Mouse (Mus musculus) lung, embryonic 16.5 days (tissue): ENCODE results near the gene Slc25a23. TPM values are rescaled to one million over a fixed set of nuclear protein-coding genes. Genes with fewer than 3 reads are reported as not detected.

Experiments
- ATAC-seq: fragments of 200-750 bp; cut with Nextera tagmentation; 2 replicates; pipeline ENCODE4 v1.8.0; 2017; ENCODE audit warnings: low read depth, mild to moderate bottlenecking, moderate library complexity
- H3K27ac ChIP-seq: fragments of 300-500 bp; sonication (generic); 2 replicates; pipeline ENCODE4 v1.5.1; 2014; ENCODE audit warnings: mild to moderate bottlenecking, control low read depth, low read length
- H3K27me3 ChIP-seq: fragments of 300-500 bp; sonication (generic); 2 replicates; pipeline ENCODE4 v1.6.1; 2014; ENCODE audit warnings: low read depth, low read length, mixed read lengths; ENCODE audit not compliant: control insufficient read depth, insufficient read depth
- H3K36me3 ChIP-seq: fragments of 300-500 bp; sonication (generic); 2 replicates; pipeline ENCODE4 v1.6.1; 2014; ENCODE audit warnings: low read length; ENCODE audit not compliant: control insufficient read depth, insufficient read depth
- H3K4me1 ChIP-seq: fragments of 300-500 bp; sonication (generic); replicated peaks from 2 replicates; pipeline ENCODE4 v1.6.1; 2014; ENCODE audit warnings: low read length, mixed read lengths; ENCODE audit not compliant: control insufficient read depth, insufficient read depth
- H3K4me2 ChIP-seq: fragments of 300-500 bp; sonication (generic); 2 replicates; pipeline ENCODE4 v1.6.1; 2014; ENCODE audit warnings: low read depth, low read length, control low read depth
- H3K4me3 ChIP-seq: fragments of 300-500 bp; sonication (generic); 2 replicates; pipeline ENCODE4 v1.5.1; 2014; ENCODE audit warnings: mild to moderate bottlenecking, low read length, control low read depth
- H3K9ac ChIP-seq: fragments of 300-500 bp; sonication (generic); 2 replicates; pipeline ENCODE4 v1.6.1; 2014; ENCODE audit warnings: low read length, control low read depth
- H3K9me3 ChIP-seq: fragments of 300-500 bp; sonication (generic); 2 replicates; pipeline ENCODE4 v1.6.1; 2016; ENCODE audit warnings: low read length; ENCODE audit not compliant: control insufficient read depth
- WGBS: fragments of 180-500 bp; shearing (Covaris S2); extraction: QIAGEN DNeasy Blood & Tissue Kit; methylation state at CpG from one replicate; pipeline ENCODE4 v1.1.7; 2014; 5-methylcytosine and 5-hydroxymethylcytosine counted together
- polyA plus RNA-seq: library from polyadenylated mRNA; unstranded; fragments of >200 nt; fragmentation: Nextera tagmentation; extraction: Ambion mirVana; gene quantifications from 2 replicates; pipeline ENCODE4 v1.2.1, GENCODE M21; 2015

The Slc25a23 gene
- polyA plus RNA-seq, 1 experiment from 2014 or later = 8.1 TPM

- Histone ChIP-seq H3K4me3 (no peak overlapping the region), H3K27me3 (no peaks in the 10 kb centered on the region), H3K27ac (no peak overlapping the region), H3K9ac (no peak overlapping the region), H3K4me2 (no peak overlapping the region), H3K4me1 (peaks cover 3% of the 10 kb centered on the region; the same call in 1 of the 2 replicates), H3K9me3 (no peaks in the 10 kb centered on the region), H3K36me3 (no peaks in the 10 kb centered on the region)
- ATAC-seq = no peak
- 10% methylated on average over 10 of the region's 10 CpGs for WGBS
These were observed 40.1 kb upstream of the Slc25a23 start for GRCm38 (mm10) chr17:57099629-57100325.

- WGBS = 64% methylated on average over 5 of the region's 5 CpGs
- Histone ChIP-seq H3K4me2 (no peak overlapping the region), H3K4me3 (no peak overlapping the region), H3K36me3 (no peaks in the 10 kb centered on the region), H3K4me1 (0 out of 2 replicates have a peak, but pooled peaks cover 3% of the 10 kb centered on the region), H3K9ac (no peak overlapping the region), H3K27ac (no peak overlapping the region), H3K9me3 (no peaks in the 10 kb centered on the region), H3K27me3 (no peaks in the 10 kb centered on the region)
- ATAC-seq = no peak
These were observed 38.7 kb upstream of the Slc25a23 start for GRCm38 (mm10) chr17:57098321-57098720.

GRCm38 (mm10) chr17:57096623-57096920, 36.9 kb upstream of the Slc25a23 start:
- under 1% methylated on average over 11 of the region's 11 CpGs for WGBS
- no peaks in the 10 kb centered on the region for H3K9me3 ChIP-seq
- peak overlapping the region; percentile 23 for H3K4me3 ChIP-seq
- H3K27me3 ChIP-seq = no peaks in the 10 kb centered on the region
- no peak overlapping the region for H3K27ac ChIP-seq
- no peaks in the 10 kb centered on the region for H3K36me3 ChIP-seq
- peak; percentile 88 for ATAC-seq
- no peak overlapping the region for H3K9ac ChIP-seq
- peak overlapping the region; percentile 56 for H3K4me2 ChIP-seq
- H3K4me1 ChIP-seq = 0 out of 2 replicates have a peak, but pooled peaks cover 3% of the 10 kb centered on the region

GRCm38 (mm10) chr17:57095855-57096622, 36.4 kb upstream of the Slc25a23 start:
- Histone ChIP-seq H3K4me1 (0 out of 2 replicates have a peak, but pooled peaks cover 3% of the 10 kb centered on the region), H3K4me3 (peak overlapping the region; percentile 23), H3K9ac (no peak overlapping the region), H3K27me3 (no peaks in the 10 kb centered on the region), H3K36me3 (no peaks in the 10 kb centered on the region), H3K9me3 (no peaks in the 10 kb centered on the region), H3K4me2 (peak overlapping the region; percentile 56), H3K27ac (no peak overlapping the region)
- 3% methylated on average over 18 of the region's 19 CpGs for WGBS
- peak; percentile 89 for ATAC-seq

GRCm38 (mm10) chr17:57094222-57094621, 34.6 kb upstream of the Slc25a23 start:
- Histone ChIP-seq H3K9me3 (no peaks in the 10 kb centered on the region), H3K4me1 (0 out of 2 replicates have a peak, but pooled peaks cover 3% of the 10 kb centered on the region), H3K27ac (no peak overlapping the region), H3K27me3 (no peaks in the 10 kb centered on the region), H3K4me3 (no peak overlapping the region), H3K9ac (no peak overlapping the region), H3K4me2 (no peak overlapping the region), H3K36me3 (no peaks in the 10 kb centered on the region)
- ATAC-seq = no peak
- WGBS = 86% methylated on average over 3 of the region's 3 CpGs

- peak; percentile 64 for ATAC-seq
- peak within 1 kb of the TSS; percentile 53 for H3K4me2 ChIP-seq
- no peaks in the 10 kb centered on the region for H3K36me3 ChIP-seq
- peaks cover 5% of the 10 kb centered on the region for H3K4me1 ChIP-seq
- WGBS = 1% methylated on average over 31 of the region's 31 CpGs
- no peak within 1 kb of the TSS for H3K27ac ChIP-seq
- H3K9me3 ChIP-seq = no peaks in the 10 kb centered on the region
- peak within 1 kb of the TSS; percentile 50 for H3K9ac ChIP-seq
- no peaks in the 10 kb centered on the region for H3K27me3 ChIP-seq
- peak within 1 kb of the TSS; percentile 37 for H3K4me3 ChIP-seq
These were observed 27.6 kb upstream of the Slc25a23 start, which contains the start of gene Tubb4a for GRCm38 (mm10) chr17:57087049-57087832. Tubb4a (minus strand) TSS chr17:57087782.

GRCm38 (mm10) chr17:57085970-57086757, 26.5 kb upstream of the Slc25a23 start:
- no peaks in the 10 kb centered on the region for H3K9me3 ChIP-seq

GRCm38 (mm10) chr17:57082481-57082880, 22.8 kb upstream of the Slc25a23 start:
- Histone ChIP-seq H3K4me3 (no peak overlapping the region), H3K4me1 (peaks cover 5% of the 10 kb centered on the region), H3K36me3 (no peaks in the 10 kb centered on the region), H3K4me2 (no peak overlapping the region), H3K9me3 (no peaks in the 10 kb centered on the region), H3K9ac (no peak overlapping the region), H3K27ac (no peak overlapping the region), H3K27me3 (no peaks in the 10 kb centered on the region)
- no peak for ATAC-seq
- 76% methylated on average over 5 of the region's 5 CpGs for WGBS

More at GRCm38 (mm10) chr17:57085970-57086757, 26.5 kb upstream of the Slc25a23 start:
- H3K36me3 ChIP-seq = no peaks in the 10 kb centered on the region
- H3K27ac ChIP-seq = no peak overlapping the region
- H3K4me2 ChIP-seq = no peak overlapping the region
- H3K4me1 ChIP-seq = peaks cover 5% of the 10 kb centered on the region
- ATAC-seq = no peak
- no peaks in the 10 kb centered on the region for H3K27me3 ChIP-seq
- whole genome bisulfite sequencing = 79% methylated on average over 11 of the region's 11 CpGs
- no peak overlapping the region for H3K9ac ChIP-seq
- H3K4me3 ChIP-seq = no peak overlapping the region
